Mouse (Mus musculus): Measurements from ENCODE around the gene Strc.
"Not testable (repeated sequence)": the region's sequence is repeated elsewhere in the genome, so short reads cannot be mapped to it uniquely, and the experiment has no call there.

Strc gene

DNA sequence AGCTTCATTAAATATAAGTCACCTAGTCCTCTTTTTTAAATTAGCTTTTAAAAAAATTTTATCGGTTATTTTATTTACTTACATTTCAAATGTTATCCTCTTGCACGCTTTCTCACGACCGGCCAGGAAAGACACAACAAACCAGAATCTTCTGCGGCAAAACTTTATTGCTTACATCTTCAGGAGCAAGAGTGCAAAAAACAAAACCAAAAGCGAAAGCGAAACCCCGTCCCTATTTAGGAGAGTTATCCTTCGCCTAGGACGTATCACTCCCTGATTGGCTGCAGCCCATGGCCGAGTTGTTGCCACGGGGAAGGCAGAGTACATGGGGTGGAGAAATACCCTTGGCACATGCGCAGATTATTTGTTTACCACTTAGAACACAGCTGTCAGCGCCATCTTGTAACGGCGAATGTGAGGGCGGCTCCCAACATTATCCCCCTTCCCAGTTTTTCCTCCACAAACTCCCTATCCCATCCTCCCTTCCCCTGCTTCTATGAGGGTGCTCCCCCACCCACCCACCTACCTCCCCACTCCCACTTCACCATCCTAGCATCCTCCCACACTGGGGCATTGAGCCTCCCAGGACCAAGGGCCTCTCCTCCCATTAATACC is at the start of gene Strc:
TSS of gene Strc (minus strand) at position 208 of the 615 bp plus-strand sequence.
- DNase-seq (ENCODE audit: extremely low spot score): not testable (repeated sequence)

DNA sequence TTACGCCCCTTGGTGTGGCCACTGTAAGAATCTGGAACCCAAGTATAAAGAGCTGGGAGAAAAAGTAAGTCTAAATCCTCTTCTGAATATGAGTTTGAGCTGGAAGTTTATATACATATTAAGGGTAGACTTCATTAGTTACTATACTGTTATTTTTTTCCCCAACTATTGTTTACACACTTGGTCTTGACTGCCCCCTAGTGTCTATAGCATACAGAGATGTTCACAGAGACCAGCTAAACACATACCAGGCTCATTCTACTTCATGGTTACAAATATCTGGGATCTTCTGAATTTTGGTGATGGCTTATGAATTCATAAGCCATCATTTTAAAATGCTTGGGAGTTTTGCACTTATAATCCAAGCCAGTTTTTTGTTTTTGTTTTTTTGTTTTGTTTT is 47.9 kb upstream of the Strc start:
- DNase-seq (ENCODE audit: extremely low spot score): no peak

DNA sequence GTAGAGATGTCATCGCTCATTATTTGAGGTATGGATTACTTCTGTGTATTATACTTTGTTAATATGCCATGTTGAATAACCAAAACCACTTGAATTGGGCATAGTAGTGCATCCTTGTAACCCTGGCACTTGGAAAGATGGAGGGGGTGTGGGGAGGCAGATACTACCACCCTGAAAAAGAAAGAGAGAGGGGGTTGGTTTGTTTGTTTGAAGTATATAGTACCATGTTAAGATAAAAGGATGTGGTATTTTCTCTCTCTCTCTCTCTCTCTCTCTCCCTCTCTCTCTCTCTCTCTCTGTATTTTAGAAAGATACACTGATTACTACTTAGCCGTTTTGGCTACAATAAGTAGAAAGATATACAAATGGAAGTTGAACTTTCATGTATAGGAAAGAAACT is 38.9 kb upstream of the Strc start:
- no peak for DNase-seq (ENCODE audit: extremely low spot score)

DNA sequence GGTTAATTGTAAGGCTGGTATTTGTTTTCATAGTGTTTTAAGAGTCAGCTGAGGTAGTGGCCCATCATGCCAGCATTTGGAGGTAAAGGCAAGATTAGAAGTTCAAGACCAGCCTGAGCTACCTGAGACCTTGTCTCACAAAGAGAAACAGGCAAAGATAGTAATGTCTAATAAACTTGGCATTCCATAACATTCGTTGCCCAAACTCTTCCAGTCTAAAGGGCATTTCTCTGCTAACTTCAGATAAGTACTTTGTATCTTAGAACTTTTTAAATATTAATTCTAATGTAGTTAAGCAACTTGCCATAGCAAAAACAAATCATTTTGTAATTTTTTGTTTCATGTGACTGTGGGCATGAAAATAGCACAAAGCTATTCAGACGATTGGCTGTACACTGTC is 36.2 kb upstream of the Strc start:
- DNase-seq (ENCODE audit: extremely low spot score): no peak

DNA sequence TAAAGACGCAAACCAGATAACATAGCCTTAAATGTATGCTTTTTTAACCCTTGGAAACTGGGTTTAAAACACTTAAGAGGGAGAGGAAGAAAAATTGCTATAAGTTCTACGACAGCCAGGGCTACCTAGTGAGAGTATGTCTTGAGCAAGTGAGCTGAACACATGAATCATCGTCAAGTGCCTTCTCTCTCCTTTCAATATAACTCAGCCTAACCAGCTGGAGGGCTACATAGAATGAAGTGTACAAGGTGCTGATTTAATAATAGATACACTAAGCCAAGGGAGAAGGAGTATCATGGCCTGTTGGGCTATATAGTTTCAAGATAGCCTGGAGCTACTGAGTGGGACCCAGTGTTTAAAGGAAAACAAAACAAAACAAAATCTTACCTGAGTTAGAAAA is 31.5 kb upstream of the Strc start:
- DNase-seq (ENCODE audit: extremely low spot score): no peak

DNA sequence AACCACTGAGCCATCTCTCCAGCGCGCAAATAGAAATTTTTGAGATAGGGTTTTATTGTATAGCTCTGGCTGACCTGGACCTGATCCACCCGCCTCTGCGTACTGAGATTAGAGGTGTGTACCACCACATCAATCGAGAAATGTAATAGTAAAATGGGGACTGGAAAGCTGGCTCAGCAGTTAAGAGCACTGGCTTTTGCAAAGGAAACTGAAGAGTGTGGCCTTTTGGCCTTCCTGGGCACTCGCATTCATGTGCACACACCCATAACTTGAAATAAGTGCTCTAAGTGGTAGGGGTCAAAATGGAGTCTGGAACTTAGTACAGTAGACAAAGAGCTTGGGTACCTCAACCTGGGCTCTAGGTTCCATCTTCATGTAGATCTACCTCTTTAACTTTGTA is 29.4 kb upstream of the Strc start:
- DNase-seq (ENCODE audit: extremely low spot score): no peak

DNA sequence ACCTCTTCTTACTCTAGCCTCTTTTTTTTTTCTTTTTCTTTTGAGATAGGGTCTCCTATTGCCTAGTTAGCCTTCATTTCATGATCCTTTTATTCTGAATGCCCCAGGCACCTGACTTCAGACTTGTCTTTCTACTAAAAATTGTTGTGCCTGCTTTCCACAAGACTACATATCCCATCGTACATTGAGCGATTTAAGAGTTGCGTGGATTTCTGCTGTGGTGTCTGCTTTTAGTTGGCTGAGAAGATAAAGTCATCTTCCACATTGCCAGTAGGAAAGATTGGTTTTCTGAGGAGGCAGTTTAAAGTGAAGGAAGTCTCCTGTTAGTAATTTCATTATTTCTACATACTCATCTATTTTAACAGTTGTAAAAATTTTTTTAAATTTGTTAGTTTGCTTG is 28.6 kb upstream of the Strc start:
- no peak for DNase-seq (ENCODE audit: extremely low spot score)

DNA sequence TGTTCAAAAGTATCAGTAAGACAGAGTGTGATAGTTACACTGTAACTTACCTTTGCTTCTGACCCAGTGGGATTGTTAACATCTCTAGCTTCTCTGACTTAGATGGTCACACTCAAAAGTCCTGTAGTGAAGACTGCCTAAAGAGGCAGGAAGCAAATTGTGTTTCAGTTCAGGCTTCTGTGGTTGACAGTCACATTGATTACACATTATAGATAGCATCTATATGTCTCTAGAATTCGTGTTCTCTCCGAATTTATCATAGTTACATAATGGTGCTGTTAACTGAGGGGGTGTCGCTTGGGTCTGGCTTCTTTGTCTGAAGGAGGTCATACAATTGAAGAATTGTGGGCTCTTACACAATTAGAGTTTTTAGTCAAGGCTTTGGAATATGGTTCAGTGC is 28.1 kb upstream of the Strc start:
- no peak for DNase-seq (ENCODE audit: extremely low spot score)

DNA sequence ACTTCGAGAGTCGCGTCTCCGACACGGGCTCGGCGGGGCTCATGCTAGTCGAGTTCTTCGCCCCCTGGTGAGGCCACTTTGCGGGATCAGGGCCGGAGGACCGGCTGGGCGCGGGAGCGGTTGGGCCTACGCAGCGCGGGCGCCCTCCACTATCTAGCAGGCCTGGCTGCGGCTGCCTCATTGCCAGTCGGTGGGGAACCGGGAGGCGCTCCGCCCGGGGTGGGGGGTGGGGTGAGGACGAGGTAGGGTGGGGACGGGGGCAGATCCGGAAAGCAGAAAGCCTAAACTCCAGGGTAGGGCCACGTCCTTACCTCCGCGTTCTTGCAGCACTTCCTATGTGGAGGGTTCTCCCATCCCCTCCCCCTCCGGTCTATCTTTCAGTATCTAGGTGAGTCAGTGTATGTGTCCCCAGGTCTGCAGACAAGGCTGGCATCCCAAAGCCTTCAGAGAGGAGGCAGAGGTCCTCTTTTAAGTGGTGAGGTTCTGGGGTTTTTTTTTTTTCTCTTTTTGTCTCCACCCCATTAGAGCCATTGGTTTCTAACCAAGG is 27.2 kb upstream of the Strc start:
- DNase-seq (ENCODE audit: extremely low spot score): no peak

DNA sequence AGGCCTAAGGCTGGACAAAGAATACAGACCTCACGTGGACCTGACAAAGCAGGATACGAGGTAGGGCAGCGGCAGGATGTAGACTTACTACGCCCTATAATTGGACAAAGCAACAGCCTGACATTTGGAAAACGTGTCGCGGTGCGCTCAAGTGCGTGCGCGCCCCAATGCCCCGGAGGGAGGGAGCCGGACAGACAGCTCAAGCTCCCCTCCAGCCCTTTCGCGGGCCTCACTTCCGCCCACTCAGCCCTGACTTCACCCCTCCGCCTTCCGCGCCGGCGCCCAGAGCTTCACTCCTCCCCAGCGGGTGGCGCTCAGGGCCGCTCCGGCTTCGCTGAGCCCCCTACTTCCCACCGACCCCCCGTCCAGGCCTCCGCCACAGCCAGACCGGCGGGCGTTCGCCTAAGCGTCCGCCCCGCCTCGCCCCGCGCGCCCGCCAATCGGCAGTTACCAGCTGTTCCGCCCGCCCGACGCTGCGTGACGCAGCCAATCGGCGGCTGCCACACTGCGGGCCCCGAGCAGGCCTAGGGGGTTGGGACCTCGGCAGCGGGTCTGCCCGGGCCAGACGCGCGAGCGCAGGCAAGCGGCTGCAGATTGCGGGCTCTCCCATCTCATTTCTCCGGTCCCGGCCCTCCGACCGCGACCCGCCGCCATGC is 26.5 kb upstream of the Strc start, which contains the start of the genes Pdia3 and Catsper2:
TSS of gene Pdia3 (plus strand) at position 389 of the 656 bp plus-strand sequence.
TSS of gene Catsper2 (minus strand) at position 406 of the 656 bp plus-strand sequence.
- peak; percentile 98 for DNase-seq (ENCODE audit: extremely low spot score)

DNA sequence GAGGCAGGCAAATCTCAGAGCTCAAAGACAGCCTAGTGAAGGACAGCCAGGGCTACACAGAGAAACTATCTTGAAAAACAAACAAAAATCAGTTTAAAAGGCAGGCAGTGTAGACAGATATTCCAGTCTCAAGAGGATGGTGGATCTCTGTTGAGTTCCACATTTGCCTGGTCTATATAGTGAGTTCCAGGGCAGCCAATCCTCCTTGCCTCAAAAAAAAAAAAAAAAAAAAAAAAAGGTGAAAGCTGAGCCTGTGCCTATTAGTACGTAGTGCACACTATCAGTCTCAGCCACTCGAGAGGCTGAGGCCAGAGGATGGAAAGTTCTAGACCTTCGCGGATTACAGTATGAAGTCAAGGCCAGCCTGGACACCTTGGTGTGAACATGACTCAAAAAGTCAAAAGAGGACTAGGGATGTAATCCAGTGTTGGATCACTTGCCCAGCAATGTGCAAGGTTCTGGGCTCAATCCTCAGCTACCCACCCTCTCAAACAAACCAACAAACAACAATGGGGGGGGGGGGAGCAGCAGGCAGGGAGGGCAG is 25.9 kb upstream of the Strc start:
- no peak for DNase-seq (ENCODE audit: extremely low spot score)

DNA sequence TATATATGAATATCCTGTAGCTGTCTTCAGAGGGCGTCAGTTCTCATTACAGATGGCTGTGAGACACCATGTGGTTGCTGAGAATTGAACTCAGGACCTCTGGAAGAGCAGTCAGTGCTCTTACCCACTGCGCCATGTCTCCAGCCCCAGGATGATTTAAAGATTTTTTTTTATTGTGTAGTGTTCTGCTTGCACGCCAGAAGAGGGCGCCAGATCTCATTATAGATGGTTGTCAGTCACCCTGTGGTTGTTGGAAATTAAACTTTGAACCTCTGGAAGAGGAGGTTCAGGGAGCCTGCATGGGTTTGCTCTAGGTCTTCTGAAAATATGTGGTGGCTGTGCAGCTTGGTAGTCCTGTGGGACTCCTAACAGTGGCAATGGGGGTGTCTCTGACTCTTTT is 21.2 kb upstream of the Strc start:
- peak; percentile 28 for DNase-seq (ENCODE audit: extremely low spot score)

DNA sequence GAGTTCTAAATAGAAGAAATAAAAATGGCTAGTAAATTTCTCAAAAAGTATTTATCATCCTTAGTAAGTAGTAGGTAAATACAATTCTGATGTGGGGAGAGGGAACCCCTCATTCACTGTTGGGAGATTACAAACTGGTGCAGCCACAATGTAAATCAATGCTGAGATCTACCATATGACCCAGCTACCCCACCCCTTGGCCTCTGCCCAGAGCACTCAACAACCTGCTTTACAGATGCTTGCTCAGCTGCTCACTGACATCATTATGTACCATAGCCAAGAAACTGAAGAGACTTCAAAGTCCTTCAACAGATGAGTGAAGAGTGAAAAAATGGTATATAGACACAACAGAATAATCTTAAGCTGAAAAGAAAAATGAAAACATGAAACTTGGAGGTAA is 16.3 kb upstream of the Strc start:
- no peak for DNase-seq (ENCODE audit: extremely low spot score)

DNA sequence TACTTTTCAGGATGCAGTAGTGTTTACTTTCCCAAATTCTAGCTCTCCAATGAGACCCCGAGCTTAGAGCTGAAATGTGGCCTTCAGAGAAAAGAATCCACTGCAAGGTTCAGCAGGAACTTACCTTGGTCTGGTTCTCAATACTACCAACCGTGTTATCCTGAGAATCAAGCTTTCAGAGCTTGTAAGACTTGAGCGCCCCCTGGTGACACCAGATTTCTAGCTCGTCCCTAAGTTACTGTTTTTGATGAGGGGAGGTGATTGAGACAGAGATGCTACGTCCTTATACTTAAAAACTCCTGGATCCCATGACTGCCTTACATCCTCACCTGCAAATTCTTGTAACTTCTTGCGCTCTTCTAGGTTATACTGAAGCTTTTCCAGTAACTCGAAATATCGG is 9.7 kb upstream of the Strc start:
- DNase-seq (ENCODE audit: extremely low spot score): peak; percentile 66

DNA sequence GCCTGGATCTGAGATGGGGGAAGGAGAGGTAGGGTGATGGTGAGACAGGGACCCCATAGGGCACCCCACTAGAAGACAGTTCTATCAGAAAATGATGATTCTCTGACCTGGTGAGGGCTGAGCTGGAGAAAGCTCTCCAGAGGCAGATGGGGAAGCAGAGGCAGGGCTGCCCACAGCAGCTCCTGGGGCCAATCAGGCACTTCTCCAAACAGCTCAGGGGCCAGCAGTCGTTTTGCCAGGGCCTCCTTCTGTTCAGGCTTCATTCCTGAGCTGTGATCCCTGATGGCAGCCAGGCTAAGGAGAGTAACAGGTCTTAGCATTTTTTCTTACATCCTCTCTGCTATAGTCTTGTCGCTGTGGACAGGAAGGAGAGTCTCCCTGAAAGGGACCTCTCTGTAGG is 12.2 kb downstream of the Strc start:
- no peak for DNase-seq (ENCODE audit: extremely low spot score)

DNA sequence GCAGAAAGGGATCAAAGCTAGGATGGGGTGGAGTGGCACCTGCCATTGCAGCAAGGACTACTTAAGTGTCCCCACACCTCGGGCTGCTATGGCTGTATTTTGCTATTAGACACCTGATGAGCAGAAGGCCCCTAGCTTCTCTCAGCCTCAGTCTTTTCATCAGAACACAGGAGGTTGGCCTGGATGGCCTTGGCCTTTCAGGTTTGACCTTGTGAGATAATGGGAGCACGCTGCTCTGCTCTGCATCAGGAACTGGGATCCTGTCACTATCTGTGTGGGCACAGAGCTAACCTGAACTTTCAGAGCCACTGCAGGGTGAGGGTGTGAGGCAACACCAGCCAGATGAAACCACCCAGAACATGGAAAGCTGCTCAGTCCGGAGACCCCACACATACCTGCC is 14.7 kb downstream of the Strc start:
- DNase-seq (ENCODE audit: extremely low spot score): no peak

DNA sequence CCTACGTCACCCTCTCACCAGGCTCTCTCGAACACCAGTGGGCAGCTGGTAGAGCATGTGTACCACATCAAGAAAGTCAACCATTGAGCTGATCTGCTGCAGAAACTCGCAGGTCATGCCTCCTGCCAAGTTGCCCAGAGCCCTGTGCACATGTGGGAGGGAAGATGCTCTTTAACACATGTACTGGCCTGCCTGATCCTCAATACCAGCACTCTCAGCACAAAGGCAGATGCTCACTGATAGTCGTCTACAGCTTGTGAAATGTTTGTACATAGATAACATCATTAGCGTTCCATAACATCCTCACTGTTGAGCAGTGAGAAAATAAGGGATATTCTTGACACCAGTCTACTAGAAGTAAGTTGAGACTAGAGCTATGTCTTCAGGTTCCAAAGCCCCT is 16.0 kb downstream of the Strc start:
- no peak for DNase-seq (ENCODE audit: extremely low spot score)

DNA sequence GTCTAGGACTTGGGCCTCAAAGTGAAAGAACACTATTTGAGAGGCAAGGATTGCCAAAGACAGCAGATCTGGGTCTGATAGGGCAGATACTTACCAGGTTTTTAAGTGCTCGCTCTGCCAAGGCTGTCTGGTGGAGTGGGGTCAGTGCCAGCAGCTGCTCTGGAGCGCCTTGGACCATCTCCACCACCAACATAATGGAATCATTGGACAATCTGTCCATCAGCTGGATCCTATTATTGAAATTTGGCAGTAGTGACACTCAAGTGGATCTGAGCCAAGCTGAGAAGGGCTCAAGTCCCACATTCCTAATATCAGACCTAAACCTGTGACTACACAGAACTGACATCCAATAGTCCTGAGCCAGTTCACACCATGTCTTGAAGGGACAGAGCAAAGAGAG is 18.1 kb downstream of the Strc start:
- DNase-seq (ENCODE audit: extremely low spot score): no peak

DNA sequence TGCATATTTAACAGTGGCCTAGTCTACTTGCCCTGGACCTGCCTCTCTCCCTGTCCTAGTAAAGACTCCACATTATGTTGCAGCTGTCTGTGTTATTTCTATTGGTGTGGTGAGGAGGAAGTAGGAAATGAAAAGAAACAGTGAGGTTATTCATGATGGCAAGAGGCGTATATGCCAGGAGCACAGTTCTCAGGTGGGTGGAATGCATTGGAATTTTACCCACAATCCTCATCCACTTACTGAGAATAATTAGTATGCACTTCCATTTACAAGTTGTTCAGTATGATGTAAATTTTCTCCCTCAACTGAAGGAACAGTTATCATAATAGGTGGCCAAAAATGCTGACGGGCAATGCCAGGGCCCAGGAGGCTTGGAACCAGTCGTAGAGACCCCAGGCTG is 23.3 kb downstream of the Strc start:
- DNase-seq (ENCODE audit: extremely low spot score): no peak

DNA sequence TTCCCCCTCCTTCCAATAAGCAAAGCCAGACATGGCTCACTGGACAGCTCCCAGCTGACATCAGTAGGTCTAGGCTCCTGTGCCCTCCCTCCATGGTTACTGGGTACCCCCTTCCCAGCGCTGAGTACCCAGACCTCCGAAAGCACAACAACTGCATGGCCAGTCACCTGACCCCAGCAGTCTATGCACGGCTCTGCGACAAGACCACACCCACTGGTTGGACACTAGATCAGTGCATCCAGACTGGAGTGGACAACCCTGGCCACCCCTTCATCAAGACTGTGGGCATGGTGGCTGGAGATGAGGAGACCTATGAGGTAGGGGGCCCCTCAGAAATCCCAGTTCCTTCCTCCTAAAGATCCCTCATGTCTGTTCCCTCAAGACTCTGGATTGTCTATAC is 27.5 kb downstream of the Strc start:
- no peak for DNase-seq (ENCODE audit: extremely low spot score)

DNA sequence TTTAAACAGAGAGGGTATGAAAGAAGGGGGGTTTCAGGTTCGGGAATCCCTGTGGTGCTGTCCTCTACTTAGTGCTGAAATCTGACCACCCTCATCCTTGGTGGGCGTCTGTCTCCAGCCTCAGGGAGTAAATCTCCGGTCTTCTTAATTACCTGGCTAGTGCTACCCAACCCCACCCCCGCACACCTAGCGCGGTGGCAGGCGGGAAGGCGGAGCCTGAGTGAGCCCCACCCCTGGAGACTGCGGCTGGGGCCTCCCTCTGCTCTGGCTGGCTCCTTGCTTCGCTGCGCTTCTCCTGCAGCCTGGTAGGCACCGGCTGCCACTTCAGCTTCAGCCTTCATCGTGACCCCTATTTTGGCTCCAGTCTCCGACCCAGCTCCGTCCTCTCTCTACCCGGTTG is 28.6 kb downstream of the Strc start:
- DNase-seq (ENCODE audit: extremely low spot score): peak; percentile 57

DNA sequence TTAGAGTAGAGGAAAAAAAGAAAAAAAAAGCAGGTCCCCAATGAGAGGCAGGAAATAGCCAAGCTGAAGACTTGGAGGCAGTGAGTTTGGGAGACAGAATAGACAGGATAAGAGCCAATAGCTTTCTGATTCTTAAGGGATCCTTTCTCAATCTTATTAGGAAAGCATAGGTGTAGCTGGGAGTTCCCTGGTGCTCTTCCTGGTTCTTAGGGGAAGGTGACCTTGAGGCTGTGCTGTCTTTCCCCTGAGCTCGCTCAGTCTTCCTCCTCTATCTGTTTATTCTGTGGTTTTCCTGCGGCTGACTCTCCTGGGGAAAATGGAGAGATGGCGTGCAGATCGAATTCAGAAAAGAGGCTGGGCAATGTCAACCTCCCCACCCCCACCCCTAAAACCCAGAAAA is 29.0 kb downstream of the Strc start:
- DNase-seq (ENCODE audit: extremely low spot score): no peak

DNA sequence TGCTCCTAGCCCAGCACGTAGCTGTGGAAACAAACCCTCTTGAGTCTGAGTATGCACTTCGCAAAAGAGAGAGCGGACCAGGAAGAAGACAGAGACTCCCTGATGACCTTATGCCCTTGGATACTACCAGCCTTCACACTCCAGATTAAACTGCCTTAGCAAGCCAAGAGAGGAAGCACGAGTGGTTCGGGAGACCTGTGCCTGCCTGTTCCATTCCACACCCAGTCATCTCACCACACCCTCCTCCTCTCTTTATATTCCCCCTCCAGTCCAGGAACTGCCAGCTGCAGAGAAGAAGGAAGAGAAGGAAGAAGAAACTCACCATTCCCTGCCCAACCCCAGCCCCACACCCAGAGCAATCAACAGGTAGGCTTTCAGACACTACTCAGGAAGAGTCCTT is 29.5 kb downstream of the Strc start, which contains the start of gene Ckmt1:
TSS of gene Ckmt1 (plus strand) at position 221 of the 400 bp plus-strand sequence.
- DNase-seq (ENCODE audit: extremely low spot score): no peak

All from embryo, embryonic 9.5 days (tissue).